Mouse (Mus musculus) E14TG2a.4 (cell line): ENCODE data around the gene Cer1.

ENCODE experiments used
- CTCF ChIP-seq: conservative IDR thresholded peaks from 2 replicates; pipeline ENCODE4 v1.5.1; 2014; ENCODE audit warnings: low read length
- POU5F1 ChIP-seq: IDR thresholded peaks from 2 replicates; pipeline ENCODE4 v1.6.1; 2014; ENCODE audit warnings: low read length, borderline replicate concordance

GRCm38 (mm10) chr4:82858431-82859010, 26.4 kb downstream of the Cer1 start:
- TF ChIP-seq CTCF = no peak
- no peak for TF ChIP-seq POU5F1
